ENCODE assay signal across 8 mouse cellular contexts in the genomic region with DNA sequence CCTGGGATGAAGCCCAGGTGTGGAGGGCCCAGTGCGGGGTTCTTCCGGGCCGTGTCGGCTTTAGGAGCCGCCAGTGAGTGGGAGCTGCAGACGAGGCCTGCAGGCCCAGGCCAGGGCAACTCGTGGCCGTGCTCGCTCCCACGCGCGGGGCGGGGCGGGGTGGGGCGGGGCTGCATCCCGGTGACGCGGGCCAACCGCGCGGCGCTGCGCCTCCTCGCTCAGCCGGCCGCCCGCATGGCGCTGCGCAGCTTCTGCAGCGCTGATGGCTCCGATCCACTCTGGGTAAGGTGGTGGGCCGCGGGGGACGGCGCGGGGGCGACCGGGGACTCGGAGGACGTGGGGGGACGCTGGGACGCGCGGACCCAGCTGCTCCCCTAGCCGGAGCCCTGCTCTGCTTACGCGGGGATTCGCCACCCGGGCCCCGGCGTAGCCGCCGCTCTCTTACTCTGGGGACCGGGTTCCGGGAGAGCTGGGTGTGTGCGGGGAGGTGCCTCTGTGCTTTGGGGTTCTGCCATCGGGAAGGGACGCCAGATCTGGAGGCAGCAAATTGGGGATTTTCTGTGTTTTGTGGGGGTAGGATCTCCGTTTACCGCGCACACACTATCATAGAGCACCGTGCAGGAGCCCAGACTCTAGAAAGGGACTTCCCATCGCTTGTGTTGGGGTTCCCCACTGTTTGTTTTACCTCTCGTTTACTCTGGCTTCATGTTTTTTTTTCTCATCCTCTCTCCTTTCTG. TPM values are rescaled to one million over a fixed set of nuclear protein-coding genes. Genes with fewer than 3 reads are reported as not detected.
DNase-seq lines count a peak whose midpoint lies in the region; ATAC-seq and TF ChIP-seq lines count a peak whose summit lies in the region.

TSS of gene Abcc1 (plus strand) at position 197 of the 737 bp plus-strand sequence.

- peak within 1 kb of the TSS; percentile 92 for H3K4me2 ChIP-seq in lung, postnatal 0 days (replicated peaks; ENCODE audit: low read depth, low read length)

- H3K4me3 ChIP-seq in ES-E14 (ENCODE audit: insufficient read depth in 1 of 2, low read depth in 1 of 2, low read length in 2 of 2, poor library complexity in 1 of 2, severe bottlenecking in 1 of 2): peak within 1 kb of the TSS; percentile 82 to 90
- peak within 1 kb of the TSS; percentile 87 for H3K4me3 ChIP-seq in cerebellum, adult 2 months (replicated peaks; ENCODE audit: insufficient read depth, low read depth, low read length)
- peak within 1 kb of the TSS; percentile 66 for H3K4me3 ChIP-seq in lung, postnatal 0 days (ENCODE audit: low read depth, low read length)

- TF ChIP-seq CTCF in cerebellum, adult 2 months (IDR thresholded peaks at IDR 0.05; ENCODE audit: borderline replicate concordance, insufficient read depth, low read depth, low read length): no peak
- TF ChIP-seq CTCF in lung, postnatal 0 days (IDR thresholded peaks at IDR 0.05): peak; percentile 35

- H3K9me3 ChIP-seq in ES-E14 (ENCODE audit: control insufficient read depth, insufficient read depth, low read depth, low read length): no peaks in the 10 kb centered on the region
- no peaks in the 10 kb centered on the region for H3K9me3 ChIP-seq in lung, postnatal 0 days (ENCODE audit: low read length)

- H3K4me1 ChIP-seq in ES-E14 (ENCODE audit: control insufficient read depth in 2 of 2, insufficient read depth in 2 of 2, low read length in 2 of 2, poor library complexity in 1 of 2): peaks cover under 1 to 12% of the 10 kb centered on the region in 2 experiments; a peak in 2 of 4 replicates
- H3K4me1 ChIP-seq in cerebellum, adult 2 months (ENCODE audit: control insufficient read depth, insufficient read depth, low read length): peaks cover 9% of the 10 kb centered on the region
- peaks cover 4% of the 10 kb centered on the region; the same call in 1 of the 2 replicates for H3K4me1 ChIP-seq in lung, postnatal 0 days (ENCODE audit: insufficient read depth, low read depth, low read length)

- in situ Hi-C loops in ES-E14 (cut with MboI; ENCODE audit: low sequenced_read_pairs in 2 of 2, unreplicated experiment in 2 of 2): no loop called here

- H3K36me3 ChIP-seq in ES-E14 (ENCODE audit: control insufficient read depth, insufficient read depth, low read length, poor library complexity, severe bottlenecking): no peaks in the 10 kb centered on the region
- no peaks in the 10 kb centered on the region for H3K36me3 ChIP-seq in lung, postnatal 0 days (ENCODE audit: insufficient read depth, low read length)

- H3K9ac ChIP-seq in ES-E14 (ENCODE audit: insufficient read depth, low read depth, low read length, poor library complexity, severe bottlenecking): peak within 1 kb of the TSS; percentile 83
- H3K9ac ChIP-seq in lung, postnatal 0 days (replicated peaks; ENCODE audit: low read depth): peak within 1 kb of the TSS; percentile 55

- TF ChIP-seq POLR2A in cerebellum, adult 2 months (IDR thresholded peaks at IDR 0.05; ENCODE audit: borderline replicate concordance, insufficient read depth, low read length): peak; percentile 72

- peak; percentile 98 for ATAC-seq in lung, postnatal 0 days

- DNase-seq in ES-E14 (ENCODE audit: low read depth, low spot score): no peak
- DNase-seq in cerebellum, adult 2 months: peak; percentile 85 to 88
- DNase-seq in forelimb bud, embryonic 11.5 days (ENCODE audit: low read depth, low spot score): peak; percentile 67
- peak; percentile 75 for DNase-seq in heart, postnatal 4 days
- DNase-seq in layer of hippocampus, adult 9-11 months: peak; percentile 65
- peak; percentile 81 for DNase-seq in lung, postnatal 0 days (ENCODE audit: low spot score)
- DNase-seq in ovary, postnatal 14 days (ENCODE audit: low spot score): peak; percentile 65
- DNase-seq in thymus, postnatal 10 days (ENCODE audit: low spot score in 2 of 2): peak; percentile 36 to 58

- H3K27me3 ChIP-seq in cerebellum, adult 2 months (ENCODE audit: control insufficient read depth, insufficient read depth, low read length): no peaks in the 10 kb centered on the region
- no peaks in the 10 kb centered on the region for H3K27me3 ChIP-seq in lung, postnatal 0 days (replicated peaks; ENCODE audit: insufficient read depth, low read length)

- no peak within 1 kb of the TSS for H3K27ac ChIP-seq in ES-E14 (ENCODE audit: insufficient read depth, low read depth, low read length, poor library complexity, severe bottlenecking)
- H3K27ac ChIP-seq in cerebellum, adult 2 months (ENCODE audit: insufficient read depth, low read length): peak within 1 kb of the TSS; percentile 91
- H3K27ac ChIP-seq in lung, postnatal 0 days (ENCODE audit: low read length): peak within 1 kb of the TSS; percentile 40

- under 1% methylated on average over 64 of the region's 64 CpGs for WGBS in cerebellum, adult 2 months
- WGBS in lung, postnatal 0 days: 1% methylated on average over 48 of the region's 64 CpGs

- TF ChIP-seq EP300 in lung, postnatal 0 days (IDR thresholded peaks at IDR 0.05): no peak

TF ChIP-seq in ES-E14, 5 proteins besides CTCF, POLR2A, EP300 and RAD21:
- TF ChIP-seq ZNF384 (IDR thresholded peaks at IDR 0.05; ENCODE audit: low read depth, low read length) (no peak), ZC3H11A (IDR thresholded peaks at IDR 0.05; ENCODE audit: borderline replicate concordance, low read depth, low read length) (no peak), CHD2 (IDR thresholded peaks at IDR 0.05; ENCODE audit: low read depth, low read length) (no peak), HCFC1 (IDR thresholded peaks at IDR 0.05; ENCODE audit: borderline replicate concordance, insufficient read depth, low read length) (no peak), MAFK (IDR thresholded peaks at IDR 0.05; ENCODE audit: insufficient read depth, low read depth, low read length) (no peak)

RNA-seq across cellular contexts. Expression of gene Abcc1, which starts in this region (rescaled TPM):
- total RNA-seq in ES-E14 (2012; rRNA removed): 46.7 and 75.7 TPM in 2 replicates
- polyA plus RNA-seq in cerebellum, adult 2 months (2012; rRNA removed): 16.3 and 17.1 TPM in 2 replicates
- 10 to 100 TPM; 10.8 to 11.7 TPM for total RNA-seq in heart, postnatal 4 days (2021)
- 5.0 and 7.2 TPM in 2 replicates for polyA plus RNA-seq in lung, postnatal 0 days (2015; fragmentation: Nextera tagmentation; extraction: Ambion mirVana)
